Mouse (Mus musculus): ENCODE data around the gene Olfr766-ps1.
"Not testable (repeated sequence)": the region's sequence is repeated elsewhere in the genome, so short reads cannot be mapped to it uniquely, and the experiment has no call there.

The Olfr766-ps1 gene

DNA sequence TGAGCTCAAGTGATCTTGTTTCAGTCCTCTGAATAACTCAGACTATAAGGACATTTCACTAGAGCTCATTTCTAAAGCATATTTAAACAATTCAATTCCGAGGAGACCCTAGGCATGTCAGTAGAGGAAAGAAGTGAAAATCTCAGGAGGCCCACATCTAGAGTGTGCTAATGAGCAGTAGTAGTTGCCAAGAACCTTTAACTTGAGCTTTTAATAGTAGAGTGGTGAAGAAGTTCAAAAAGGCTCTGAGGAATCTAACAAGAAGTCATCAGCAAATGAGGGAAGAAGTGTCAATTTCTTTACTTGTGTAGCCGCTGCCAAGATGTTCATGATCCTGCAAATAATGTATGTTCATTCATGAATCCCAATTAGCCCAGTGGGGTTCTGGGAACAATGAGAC lies at the start of gene Olfr766-ps1:
Gene Olfr766-ps1 (minus strand): TSS at position 101 of the 400 bp plus-strand sequence.
- no peak for DNase-seq (ENCODE audit: low spot score in 2 of 2)

DNA sequence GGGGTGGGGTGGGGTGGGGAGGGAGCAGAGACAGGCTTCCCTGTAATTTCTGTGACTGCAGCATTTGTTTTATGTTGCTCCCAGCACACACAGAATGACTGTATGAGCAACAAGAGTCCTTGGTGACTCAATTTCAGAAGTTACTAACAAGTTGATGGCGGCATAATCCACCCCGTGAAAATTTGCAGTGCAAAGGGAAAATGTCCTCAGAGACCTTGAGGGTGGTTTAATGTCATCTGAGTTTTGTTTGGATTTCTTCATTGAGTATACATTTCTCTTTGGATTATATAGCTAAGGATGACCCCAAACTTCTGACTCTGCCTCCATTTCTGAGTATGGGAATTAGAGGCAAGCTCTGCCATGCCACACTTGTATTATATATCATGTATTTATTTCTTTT lies 49.0 kb upstream of the Olfr766-ps1 start, which contains the start of gene Olfr769:
Gene Olfr769 (minus strand): TSS at position 101 of the 400 bp plus-strand sequence.
- no peak for DNase-seq (ENCODE audit: low spot score in 2 of 2)

DNA sequence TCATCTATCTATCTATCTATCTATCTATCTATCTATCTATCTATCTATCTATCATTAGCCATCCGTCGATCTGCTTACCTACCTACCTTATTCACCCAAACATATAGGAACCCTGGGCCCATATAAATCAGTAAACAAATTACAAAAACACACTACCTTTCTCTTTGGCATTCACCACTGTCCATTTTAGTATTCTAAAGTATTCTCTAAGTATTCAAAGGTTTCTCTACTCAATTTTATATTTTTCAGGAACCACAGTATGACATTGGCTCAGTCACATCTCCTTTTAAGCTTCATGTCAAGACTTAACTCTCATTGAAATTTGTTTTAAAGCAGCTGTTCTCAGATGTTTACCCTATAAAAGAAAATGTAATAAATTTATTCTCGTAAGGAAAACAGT lies 46.4 kb upstream of the Olfr766-ps1 start:
- DNase-seq (ENCODE audit: low spot score in 2 of 2): no peak

DNA sequence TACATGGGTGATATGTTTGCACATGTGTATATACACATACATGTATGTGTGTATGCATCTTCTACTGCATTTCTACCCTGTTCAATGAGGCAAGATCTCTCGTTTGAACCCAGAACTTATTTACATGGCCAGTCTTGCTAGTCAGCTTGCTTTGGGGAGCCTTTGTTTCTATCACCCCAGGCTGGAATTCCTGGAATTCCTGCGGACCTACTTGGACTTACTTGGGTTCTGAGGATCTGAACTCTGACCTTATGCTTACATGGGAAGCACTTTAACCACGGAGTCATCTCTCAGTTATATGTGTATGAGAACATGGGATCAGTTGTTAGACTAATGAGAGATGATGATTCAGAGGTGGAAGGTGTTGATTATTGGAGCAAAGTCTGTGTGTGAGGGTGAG lies 32.5 kb upstream of the Olfr766-ps1 start:
- DNase-seq (ENCODE audit: low spot score in 2 of 2): no peak

DNA sequence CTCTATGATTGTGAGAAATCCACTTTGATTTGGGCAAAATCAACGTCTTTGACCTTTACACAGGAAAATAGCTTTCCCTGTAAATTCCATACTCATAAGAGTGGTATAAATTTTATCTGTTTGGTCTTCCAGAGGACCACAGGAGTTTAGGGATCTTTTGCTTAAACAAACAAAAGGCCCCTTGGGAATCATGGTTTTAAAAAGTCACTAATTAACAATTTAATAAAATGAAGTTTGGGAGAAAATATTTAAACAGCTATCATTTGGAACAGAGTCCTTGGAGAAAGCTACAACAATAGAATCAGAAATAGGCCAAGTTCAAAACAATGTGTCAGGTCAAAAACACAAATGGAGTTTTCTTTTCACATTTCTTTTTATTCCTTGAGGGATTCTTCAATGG lies 30.5 kb upstream of the Olfr766-ps1 start, which contains the start of gene Olfr768:
Gene Olfr768 (minus strand): TSS at position 101 of the 400 bp plus-strand sequence.
- DNase-seq (ENCODE audit: low spot score in 2 of 2): no peak

DNA sequence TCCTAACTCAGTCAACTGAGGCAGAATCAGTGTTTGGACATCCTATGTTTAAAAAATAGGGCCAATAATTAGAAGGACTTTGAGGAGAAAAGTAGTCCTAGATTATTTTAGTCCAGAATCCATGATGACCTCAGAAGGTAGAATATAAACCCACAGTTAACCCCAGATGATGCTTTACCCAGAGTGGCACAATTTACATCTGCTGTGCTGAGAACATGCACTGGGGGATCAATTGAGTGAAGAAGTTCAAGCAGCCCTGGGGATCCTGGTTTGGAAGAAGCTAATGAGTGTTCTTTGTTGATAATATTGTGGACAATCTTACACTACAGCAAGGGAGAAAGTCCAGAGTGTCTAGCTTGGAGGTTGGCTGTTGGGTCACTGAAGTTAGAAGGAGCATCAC lies 14.0 kb upstream of the Olfr766-ps1 start, which contains the start of gene Olfr767:
Gene Olfr767 (minus strand): TSS at position 101 of the 400 bp plus-strand sequence.
- DNase-seq (ENCODE audit: low spot score in 2 of 2): not testable (repeated sequence)

DNA sequence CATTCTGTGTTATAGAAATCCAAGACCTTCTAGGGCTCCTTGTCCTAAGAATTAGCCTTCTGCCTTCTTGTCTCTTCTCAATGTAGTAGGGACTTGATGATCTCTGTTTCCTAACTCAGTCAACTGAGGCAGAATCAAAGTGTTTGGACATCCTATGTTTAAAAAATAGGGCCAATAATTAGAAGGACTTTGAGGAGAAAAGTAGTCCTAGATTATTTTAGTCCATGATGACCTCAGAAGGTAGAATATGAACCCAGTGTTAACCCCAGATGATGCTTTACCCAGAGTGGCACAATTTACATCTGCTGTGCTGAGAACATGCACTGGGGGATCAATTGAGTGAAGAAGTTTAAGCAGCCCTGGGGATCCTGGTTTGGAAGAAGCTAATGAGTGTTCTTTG lies 18.9 kb downstream of the Olfr766-ps1 start, which contains the start of gene Olfr765:
Gene Olfr765 (minus strand): TSS at position 101 of the 400 bp plus-strand sequence.
- DNase-seq (ENCODE audit: low spot score in 2 of 2): not testable (repeated sequence)

DNA sequence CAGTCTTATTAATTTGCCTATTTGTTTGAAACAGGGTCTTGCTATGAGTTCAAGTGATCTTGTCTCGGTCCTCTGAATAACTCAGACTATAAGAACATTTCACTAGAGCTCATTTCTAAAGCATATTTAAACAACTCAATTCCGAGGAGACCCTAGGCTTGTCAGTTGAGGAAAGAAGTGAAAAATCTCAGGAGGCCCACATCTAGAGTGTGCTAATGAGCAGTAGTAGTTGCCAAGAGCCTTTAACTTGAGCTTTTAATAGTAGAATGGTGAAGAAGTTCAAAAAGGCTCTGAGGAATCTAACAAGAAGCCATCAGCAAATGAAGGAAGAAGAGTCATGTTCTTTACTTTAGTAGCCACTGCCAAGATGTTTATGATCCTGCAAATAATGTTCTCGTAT lies 29.0 kb downstream of the Olfr766-ps1 start, which contains the start of gene Olfr764-ps1:
Gene Olfr764-ps1 (minus strand): TSS at position 101 of the 400 bp plus-strand sequence.
- no peak for DNase-seq (ENCODE audit: low spot score in 2 of 2)

DNA sequence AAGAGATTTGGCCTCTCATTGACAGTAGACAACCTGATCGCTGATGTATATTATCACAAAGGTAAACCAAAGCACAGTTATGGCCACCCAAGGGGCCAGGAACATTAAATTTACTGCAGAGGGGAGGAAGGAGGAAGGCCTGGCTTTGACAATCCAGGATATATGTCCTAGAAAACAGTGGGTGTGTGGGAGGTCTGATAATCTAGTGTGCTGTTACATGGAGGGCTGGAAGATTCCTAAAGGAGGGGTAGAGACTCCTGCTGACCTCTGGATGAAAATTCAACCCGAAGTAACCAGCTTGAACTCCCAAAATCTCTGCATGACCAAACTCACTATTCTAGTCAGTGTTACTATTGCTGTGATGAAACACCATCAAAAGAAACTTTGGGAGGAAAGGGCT lies 40.4 kb downstream of the Olfr766-ps1 start:
- no peak for DNase-seq (ENCODE audit: low spot score in 2 of 2)

DNA sequence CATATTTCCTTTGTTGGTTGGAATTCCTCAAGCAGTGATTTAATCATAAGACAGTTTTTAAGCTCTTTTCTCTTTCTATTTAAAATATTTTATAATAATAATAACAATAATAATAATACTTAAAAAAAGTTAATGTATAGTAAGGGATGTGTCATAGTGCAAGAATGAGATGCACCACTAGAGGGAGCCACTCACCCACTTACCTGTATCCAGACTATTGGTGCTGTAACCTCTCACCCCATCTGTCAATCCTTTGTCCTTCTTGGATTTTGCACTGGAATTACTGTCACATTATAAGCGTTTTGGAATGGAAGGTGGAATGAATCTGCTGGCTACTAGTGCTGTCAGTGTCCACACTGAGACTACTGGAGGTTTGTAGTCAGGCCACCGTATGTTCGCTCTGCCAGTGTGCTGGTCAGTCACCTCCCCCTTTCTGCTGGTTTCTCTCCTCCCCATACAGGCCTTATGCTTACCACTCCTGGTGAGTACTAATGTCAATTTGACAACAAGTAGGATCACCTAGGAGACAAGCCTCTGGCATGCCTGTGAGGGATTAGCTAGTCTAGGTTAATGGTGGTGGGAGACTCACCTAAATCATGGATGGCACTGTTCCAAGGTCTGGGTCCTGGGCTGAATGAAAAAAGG lies 42.6 kb downstream of the Olfr766-ps1 start:
- DNase-seq (ENCODE audit: low spot score in 2 of 2): peak; percentile 7 to 44

DNA sequence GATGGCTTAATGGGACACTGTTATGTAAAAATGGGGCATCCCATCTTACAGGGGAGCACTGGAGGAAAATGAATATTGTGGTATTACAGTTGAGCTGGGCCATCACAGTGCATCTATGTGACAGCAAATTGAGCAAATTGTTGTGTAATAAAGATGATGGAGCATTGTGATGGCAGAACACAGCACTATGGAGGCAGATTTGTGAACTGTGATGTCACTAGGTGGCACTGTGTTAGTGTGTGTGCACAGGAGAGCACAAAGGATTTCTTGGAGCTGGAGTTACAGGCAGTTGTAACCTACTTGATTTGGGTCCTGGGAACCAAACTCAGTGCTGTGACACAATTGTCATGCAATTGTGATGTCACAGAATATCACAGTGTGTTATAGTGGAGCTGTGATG lies 45.5 kb downstream of the Olfr766-ps1 start:
- no peak for DNase-seq (ENCODE audit: low spot score in 2 of 2)

DNA sequence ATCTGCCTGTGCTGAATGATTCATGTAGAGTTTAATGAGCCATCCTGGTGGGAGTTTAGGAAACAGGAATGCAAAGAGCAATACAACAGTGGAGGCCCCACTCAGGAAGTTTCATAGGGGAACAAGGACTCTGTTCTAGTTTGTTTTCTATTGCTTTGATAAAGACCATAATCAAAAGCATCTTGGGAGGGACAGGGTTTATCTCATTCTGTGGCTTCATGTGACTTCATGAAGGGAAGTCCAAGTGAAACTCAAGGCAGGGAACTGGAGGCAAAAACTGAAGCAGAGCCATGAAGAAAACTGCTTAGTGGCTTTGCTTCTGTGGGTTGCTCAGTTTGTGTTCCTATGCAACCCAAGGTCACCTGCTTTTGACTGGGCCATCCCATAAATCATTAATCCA lies 54.3 kb downstream of the Olfr766-ps1 start:
- no peak for DNase-seq (ENCODE audit: low spot score in 2 of 2)

Data from frontal cortex, postnatal 25 days (tissue).